Mouse (Mus musculus) E14TG2a.4 (cell line): Measurements from ENCODE around the gene Rhd.

Source experiments
- CTCF ChIP-seq: conservative IDR thresholded peaks from 2 replicates; pipeline ENCODE4 v1.5.1; 2014; ENCODE audit warnings: low read length
- NANOG ChIP-seq: IDR thresholded peaks from 2 replicates; pipeline ENCODE4 v1.6.1; 2014; ENCODE audit warnings: borderline replicate concordance, low read length, mixed read lengths
- POU5F1 ChIP-seq: IDR thresholded peaks from 2 replicates; pipeline ENCODE4 v1.6.1; 2014; ENCODE audit warnings: low read length, borderline replicate concordance

- no peak for TF ChIP-seq CTCF
- TF ChIP-seq POU5F1, result no peak
- TF ChIP-seq NANOG, result no peak
Observed at GRCm38 (mm10) chr4:134919733-134920540, 55.6 kb downstream of the Rhd start.
